Mouse (Mus musculus) embryo, embryonic 9.5 days (tissue): ENCODE measurements around the gene Ssb.
"Not testable (repeated sequence)": the region's sequence is repeated elsewhere in the genome, so short reads cannot be mapped to it uniquely, and the experiment has no call there.

Experiments
- DNase-seq: peaks from one replicate; pipeline ENCODE4 v3.0.0-alpha.2; 2017; ENCODE audit errors: extremely low spot score

Ssb gene

DNA sequence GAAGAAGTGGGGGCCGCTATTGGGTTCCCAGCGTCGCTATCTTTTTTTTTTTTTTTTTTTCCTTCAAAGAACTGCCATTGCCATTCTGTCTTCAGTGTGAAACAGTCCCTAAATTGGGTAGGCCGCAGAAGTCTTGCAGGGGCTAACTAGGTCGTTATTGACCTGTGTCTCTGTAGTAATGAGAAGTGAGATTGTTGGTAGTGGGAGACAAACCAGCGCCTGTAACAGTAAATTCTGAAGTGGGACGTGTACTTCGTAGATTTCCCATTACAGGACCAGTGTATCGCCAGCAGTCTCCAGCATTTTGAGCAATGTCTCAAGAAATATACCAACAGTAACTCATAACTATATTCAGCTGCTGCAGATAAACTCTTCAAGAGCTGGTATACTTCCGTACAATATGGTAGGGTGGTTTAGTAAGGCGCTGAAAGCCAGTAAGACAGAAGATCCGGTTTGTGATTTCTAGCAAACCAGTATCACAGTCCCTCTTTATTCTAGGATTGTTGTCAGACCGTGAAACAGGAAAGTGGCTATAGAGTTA is 825 bp downstream of the Ssb start:
- DNase-seq = no peak

DNA sequence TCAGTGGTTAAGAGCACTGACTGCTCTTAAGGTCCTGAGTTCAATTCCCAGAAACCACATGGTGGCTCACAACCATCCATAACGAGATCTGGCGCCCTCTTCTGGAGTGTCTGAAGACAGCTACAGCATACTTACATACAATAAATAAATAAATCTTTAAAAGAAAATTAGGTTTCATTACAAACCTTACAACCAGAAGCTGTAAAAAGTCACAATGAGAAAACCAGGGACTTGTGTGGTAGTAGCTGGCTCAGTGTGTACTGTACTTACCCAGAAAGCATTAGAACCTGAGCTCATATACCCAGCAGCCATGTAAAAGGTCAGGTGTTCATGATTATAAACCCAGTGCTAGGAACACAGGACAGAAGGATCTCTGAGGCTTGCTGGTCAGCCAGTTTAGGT is 22.6 kb downstream of the Ssb start:
- DNase-seq = no peak

DNA sequence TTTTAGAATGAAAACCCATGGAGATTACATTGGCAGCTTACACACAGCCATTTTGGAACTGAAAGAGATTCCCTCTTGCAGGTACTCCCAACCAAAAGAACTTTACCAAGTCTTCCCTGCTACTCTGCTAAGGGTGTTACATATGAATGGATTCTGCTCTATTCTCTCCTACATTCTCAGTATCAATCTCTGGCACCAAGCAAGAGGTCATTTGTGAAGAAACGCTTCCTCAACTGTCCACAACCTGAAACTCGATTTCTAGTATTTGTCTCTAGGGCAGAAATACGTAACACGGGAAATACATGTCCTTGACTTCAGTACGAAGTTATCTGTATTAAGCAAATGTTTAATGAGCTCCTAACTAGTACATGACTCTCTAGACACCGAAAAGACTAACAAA is 23.2 kb downstream of the Ssb start:
- DNase-seq = no peak

DNA sequence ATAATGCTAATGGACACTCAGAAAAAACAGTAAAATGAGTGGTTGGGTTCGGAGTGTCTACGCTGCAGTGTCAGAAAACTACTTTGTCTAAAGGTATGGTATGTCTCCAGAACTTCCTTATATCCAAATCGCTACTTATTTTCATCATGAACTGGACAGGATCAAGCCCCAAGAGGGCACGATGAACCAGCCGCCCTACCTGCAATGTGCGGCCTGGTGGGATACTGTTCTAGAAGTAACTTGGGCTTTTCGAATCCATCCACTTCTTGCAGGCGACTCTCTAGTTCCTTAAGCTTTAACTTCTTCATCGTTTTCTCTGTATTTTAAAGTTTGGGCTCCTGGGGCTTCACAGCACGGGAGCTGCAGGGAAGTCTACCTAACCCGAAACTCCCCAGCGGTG is 23.7 kb downstream of the Ssb start:
- DNase-seq = no peak

DNA sequence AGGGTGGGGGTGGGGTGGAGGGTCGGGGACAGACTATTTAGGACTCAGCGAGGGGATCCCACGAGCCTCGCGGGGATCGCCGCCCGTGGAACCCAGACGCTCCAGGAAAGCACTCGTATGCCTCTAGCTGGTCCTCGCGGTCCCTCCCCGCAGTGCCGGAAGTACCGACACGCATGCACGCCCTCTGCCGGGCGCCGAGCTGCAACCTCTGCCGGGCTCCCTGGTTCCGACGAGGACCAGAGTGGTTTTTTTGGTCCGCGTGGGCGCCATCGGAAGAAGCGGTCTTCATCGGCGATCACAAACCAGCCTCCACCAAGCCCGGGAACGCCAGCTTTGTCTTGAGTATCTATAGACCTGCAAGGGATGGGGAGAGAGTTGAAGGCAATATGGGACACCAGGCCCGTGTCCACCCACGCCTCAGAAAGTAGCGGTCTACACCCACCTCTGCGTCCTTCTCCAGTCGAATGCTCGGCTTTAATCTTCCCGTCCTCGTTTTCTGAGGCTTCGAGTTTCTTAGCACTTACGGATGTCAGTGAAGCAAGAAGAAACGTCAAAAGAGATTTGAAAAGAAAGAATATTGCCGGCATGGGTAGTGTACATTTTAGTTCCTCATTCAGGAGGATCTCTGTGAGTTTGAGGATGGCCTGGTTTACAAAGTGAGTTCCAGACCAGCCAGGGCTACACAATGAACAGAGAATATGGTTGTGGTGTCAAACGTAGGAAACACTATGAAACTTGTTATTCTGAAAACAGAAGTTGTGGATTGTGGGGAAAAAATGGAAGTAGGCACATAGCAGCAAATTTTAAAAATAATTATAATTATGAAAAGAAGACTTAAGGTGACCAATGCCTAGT is 24.3 kb downstream of the Ssb start, which contains the start of gene Mettl5:
TSS of gene Mettl5 (minus strand) at position 165 of the 855 bp plus-strand sequence.
- DNase-seq = peak; percentile 86

DNA sequence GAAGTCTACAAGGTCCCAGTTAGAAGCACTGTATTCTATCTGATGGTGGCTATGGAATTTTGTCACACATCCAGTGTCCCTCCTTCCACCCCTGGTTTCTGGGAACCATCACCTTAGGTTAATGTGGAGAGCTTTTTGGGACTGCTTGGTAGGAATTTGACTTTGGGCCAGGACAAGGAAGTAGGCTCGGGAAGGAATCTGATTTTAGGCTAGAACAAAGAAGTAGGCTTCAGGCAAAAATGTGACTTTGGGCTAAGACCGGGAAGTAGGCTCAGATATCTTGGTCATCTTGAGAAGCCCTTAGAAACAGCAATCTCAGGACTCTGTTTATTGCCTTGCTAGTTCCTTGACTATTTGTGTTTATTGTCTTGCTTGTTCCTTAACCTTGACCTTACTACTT is 27.6 kb downstream of the Ssb start:
- no peak for DNase-seq

DNA sequence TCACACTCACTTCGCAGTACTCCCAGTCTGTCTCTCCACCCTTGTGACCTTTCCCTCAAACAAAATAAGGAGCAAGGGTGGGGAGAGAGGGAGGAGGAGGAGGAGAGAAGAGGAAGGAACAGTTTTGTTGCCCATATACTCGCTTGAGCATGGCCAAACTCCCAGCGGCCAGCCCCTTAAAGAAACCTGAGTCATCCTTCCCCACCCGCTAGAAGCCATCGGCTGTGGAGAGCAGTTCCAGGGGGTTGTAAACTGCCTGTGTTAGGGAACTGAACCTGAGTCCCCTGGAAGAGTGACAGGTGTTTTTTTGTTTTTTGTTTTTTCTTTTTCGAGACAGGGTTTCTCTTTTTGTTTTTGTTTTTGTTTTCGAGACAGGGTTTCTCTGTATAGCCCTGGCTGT is 29.5 kb downstream of the Ssb start:
- DNase-seq = no peak

DNA sequence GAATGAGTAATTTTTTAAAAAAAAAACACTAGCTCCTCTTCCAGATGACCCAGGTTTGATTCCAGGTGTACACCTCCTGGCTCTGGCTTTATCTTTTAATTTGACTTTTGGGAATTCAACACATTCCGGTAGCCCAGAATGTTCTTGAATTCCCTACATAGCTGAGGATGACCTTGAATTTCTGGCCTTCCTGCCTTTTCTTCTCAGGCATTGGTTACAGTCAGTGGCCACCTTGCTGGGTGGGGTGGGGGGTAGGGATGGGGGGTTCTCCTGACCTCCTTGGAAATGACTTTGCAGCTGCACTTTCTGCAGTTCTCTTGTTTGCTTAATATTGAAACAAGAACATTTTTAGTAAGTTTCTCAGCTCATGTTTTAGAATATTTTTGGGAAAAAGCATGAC is 31.8 kb downstream of the Ssb start:
- DNase-seq = no peak

DNA sequence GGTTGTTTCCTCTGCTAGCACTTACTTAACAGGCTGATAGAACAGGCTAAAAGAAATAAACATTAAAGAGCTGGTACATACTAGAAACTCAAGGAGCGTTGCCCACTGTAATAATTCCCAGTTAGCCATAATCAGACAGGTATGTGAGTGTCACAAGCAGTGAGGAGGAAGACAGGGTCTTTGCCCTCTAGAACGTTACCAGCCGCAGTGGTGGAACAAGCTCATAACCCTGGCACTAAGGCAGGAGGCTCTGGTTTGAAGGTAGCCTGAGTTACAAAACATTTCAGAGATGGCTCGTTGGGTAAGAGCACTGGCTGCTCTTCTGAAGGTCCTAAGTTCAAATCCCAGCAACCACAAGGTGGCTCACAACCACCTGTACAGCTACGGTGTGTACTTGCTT is 32.5 kb downstream of the Ssb start:
- no peak for DNase-seq

DNA sequence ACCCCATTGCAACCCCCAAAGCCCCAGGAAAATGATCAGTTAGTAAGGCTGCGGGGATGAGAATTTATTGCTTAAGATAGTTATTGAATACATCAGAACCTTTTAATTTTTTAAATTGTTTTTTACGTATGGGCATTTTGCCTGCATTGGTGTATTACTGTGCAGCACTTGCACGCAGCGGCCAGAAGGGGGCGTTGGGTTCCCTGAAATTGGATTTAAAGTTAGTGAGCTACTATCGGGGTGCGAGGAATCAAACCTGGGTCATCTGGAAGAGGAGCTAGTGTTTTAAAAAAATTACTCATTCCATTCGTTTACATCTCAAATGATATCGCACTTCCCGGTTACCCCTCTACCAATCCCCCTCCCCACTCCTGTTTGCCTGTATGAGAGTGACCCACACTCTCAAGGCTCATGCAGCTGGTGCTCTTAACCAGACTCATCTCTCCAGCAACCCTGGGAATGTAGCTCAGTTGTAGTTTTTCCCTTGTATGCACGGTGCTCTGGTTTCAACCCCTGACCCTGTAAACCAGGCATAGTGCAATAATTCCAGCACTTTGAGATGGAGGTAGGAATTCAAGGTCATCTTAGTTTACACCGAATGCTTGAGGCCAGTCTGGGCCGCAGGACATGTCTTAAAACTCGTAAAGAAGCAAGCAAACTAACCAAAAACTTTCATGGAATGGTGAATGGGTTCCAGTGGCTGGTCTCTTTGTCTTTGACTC is 34.3 kb downstream of the Ssb start:
- no peak for DNase-seq

DNA sequence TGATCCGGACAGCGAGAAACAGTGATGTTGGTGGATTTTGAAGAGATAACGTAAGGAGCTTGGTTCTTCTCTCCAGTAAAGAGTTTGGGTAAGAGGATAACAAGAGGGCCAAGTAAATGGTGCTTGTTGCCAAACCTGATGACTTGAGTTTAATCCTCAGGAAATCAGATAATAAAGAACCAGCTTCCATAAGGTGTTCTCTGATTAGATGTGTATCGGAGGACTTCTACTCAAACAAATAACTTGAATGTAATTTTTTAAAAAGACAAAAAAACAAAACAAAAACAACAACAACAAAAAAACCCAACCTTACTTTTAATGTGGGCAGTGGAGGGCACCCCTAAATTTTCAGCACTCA is 34.8 kb downstream of the Ssb start:
- no peak for DNase-seq

DNA sequence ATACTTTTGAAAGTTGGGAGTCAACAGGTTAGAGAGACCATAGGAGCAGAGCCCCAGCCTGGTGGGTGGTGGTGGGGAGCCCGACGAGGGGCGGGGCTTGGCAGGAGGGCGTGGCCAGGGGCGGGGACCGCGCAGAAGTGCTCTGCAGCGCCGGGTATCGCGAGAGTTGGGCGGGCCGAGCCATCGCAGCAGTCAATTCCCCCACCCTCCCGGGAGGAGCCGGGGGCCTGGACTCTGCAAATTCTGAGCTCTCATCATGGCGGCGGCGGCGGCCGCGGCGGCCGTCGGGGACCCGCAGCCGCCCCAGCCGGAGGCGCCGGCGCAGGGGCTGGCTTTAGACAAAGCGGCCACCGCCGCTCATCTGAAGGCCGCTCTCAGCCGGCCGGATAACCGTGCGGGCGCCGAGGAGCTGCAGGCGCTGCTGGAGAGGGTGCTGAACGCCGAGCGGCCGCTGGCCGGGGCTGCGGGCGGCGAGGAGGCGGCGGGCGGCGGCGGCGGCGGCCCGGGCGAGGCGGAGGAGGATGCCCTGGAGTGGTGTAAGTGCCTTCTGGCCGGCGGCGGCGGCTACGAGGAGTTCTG is 35.8 kb downstream of the Ssb start, which contains the start of gene Ubr3:
TSS of gene Ubr3 (plus strand) at position 208 of the 579 bp plus-strand sequence.
- DNase-seq = peak; percentile 96

DNA sequence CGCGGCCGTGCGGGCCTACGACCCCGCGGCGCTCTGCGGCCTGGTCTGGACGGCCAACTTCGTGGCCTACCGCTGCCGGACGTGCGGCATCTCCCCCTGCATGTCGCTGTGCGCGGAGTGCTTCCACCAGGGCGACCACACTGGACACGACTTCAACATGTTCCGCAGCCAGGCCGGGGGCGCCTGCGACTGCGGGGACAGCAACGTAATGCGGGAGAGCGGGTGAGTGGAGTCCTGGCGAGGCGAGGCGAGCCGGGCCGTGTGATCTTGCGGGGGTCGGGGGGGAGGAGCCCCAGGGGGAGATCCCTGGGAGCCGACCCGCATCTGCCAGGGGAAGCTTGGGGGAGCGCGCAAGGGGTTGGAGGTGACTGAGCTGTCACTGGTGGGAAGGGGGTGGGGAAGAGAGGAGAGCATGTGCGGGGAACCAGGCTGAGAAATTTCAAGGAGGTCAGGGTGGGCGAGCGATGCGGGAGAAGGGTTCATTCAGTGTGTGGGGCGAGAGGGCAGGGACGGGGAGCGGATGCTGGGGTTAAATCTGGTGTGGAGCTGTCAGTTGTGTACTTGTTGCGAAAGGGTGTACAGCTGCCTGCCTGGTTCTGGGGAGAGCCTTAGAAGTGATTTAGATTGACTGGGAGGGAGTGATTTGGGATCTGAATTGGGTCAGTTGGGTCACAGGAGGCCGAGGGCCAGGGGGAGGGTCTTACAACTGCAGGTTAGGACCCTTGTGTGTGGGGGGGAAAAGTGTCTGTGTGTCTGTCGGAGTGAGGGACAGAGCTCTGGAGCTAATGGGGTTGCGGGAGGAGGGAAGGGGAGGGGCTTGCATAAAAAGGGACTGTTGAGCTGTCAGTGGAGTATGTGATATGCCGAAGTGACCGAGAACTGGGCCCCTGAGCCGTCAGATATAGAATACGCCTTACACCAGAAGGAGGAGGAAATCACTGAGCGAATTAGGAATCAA is 36.5 kb downstream of the Ssb start:
- peak; percentile 59 for DNase-seq

DNA sequence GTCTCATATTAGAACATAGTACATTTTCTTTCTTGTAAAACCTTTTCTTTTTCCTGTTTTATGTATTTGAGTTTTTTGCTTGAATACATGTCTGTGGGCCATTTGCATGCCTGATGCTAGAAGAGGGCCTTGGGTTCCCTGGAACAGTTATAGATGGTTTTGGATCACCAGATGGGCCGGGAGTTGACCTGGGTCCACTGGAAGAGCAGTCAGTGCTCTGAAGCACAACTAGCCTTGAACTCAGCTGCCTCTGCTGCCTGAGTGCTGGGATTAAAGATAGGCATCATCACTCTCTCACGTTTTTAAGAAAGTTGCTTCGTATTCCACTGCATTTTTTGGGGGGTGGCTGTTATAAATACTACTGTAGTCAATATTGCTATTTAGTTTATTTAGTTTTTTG is 42.2 kb downstream of the Ssb start:
- no peak for DNase-seq

DNA sequence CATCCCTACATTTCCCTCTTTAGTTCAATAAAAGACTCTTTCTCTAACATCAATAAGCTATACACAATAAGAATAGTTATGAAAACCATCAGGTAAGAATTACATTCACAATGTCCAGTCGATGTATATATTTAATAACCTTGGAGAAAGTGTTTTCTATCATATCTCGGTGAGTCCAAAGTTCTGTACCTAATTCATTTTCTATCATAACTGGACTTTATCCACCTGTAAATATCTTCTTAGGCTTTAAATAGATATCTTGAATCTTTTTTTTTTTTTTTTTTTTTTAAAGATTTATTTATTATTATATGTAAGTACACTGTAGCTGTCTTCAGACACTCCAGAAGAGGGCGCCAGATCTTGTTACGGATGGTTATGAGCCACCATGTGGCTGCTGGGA is 46.0 kb downstream of the Ssb start:
- DNase-seq = not testable (repeated sequence)

DNA sequence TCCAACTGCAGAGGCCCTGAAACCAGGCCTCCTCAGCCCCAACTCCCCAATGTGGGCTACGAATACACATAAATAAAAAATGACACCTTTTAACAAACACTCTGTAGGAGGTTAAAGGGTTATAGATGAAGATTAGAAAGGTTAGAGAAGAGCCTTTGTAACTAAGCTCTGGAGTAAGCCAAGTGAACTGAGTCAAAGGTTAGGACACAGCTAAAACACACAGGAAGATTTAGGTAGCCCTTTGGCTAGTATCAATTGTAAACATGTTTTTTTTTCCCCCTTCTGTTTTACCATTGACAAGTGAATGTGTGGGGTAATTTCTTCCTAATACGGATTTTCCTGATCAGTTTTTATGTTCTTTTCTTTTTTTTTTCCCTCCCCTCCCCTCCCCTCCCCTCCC is 51.4 kb downstream of the Ssb start:
- no peak for DNase-seq

DNA sequence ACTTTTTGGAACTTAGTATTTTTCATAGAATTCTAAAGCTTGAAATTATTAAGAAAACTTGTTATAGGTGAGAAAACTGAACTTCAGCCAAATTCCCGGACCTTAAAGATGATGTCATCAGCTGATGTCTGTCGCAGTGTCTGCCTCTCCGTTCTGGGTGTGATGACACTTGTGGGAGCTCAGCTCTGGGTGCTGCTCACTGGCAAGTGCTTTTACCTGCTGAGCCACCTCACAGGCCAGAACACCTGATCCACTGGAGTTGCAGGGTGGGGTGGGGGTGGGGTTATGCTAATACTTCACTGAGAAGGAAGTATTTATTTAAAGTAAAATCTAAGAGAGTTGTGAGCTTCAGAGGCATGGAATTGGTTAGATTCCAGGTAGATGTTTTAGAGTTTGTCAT is 55.9 kb downstream of the Ssb start:
- DNase-seq = no peak
